Mouse (Mus musculus) common myeloid progenitor, adult 5-6 weeks (primary cell): ENCODE data around the gene Atp6ap1. TPM values are rescaled to one million over a fixed set of nuclear protein-coding genes. Genes with fewer than 3 reads are reported as not detected.

ENCODE experiments used
- ATAC-seq: replicated peaks from 2 replicates; pipeline ENCODE4 v1.8.0; 2016; ENCODE audit warnings: low read depth, mild to moderate bottlenecking, moderate TSS enrichment, inconsistent platforms; ENCODE audit not compliant: poor library complexity, severe bottlenecking
- total RNA-seq: library from RNA; stranded (forward); fragments of 200-1000, 187-1606 nt; gene quantifications from 2 replicates; pipeline ENCODE4 v1.2.3, GENCODE M21; 2017

Gene Atp6ap1
- total RNA-seq, result 81.6 and 153 TPM in 2 replicates

- peak; percentile 99 for ATAC-seq
These were observed at the start of gene Atp6ap1 for GRCm38 (mm10) chrX:74296538-74297448. TSS of gene Atp6ap1 (plus strand) at chrX:74297097.

- ATAC-seq, result no peak
These were observed 48.2 kb upstream of the Atp6ap1 start for GRCm38 (mm10) chrX:74248651-74249050.

- ATAC-seq, result no peak
These were observed 47.3 kb upstream of the Atp6ap1 start, which contains the start of gene Flna for GRCm38 (mm10) chrX:74249615-74250014. TSS of gene Flna (minus strand) at chrX:74249820.

GRCm38 (mm10) chrX:74254153-74254887 is 42.6 kb upstream of the Atp6ap1 start, which contains the start of gene Emd:
TSS of gene Emd (plus strand) at chrX:74254687.
- ATAC-seq, result peak; percentile 94

GRCm38 (mm10) chrX:74254888-74255565 is 41.9 kb upstream of the Atp6ap1 start:
- ATAC-seq, result no peak

- 0 out of 2 replicates have a peak, but pooled peaks have one; percentile 15 for ATAC-seq
These were observed 39.2 kb upstream of the Atp6ap1 start for GRCm38 (mm10) chrX:74257746-74258145.

- ATAC-seq, result peak; percentile 13
These were observed 27.2 kb upstream of the Atp6ap1 start for GRCm38 (mm10) chrX:74269736-74270061.

- peak; percentile 79 for ATAC-seq
These were observed 26.6 kb upstream of the Atp6ap1 start, which contains the start of gene Rpl10 for GRCm38 (mm10) chrX:74270062-74270901. TSS of gene Rpl10 (plus strand) at chrX:74270812.

- peak; percentile 4 for ATAC-seq
These were observed 25.9 kb upstream of the Atp6ap1 start for GRCm38 (mm10) chrX:74270902-74271551.

- ATAC-seq, result no peak; the same call in 1 of the 2 replicates
These were observed 23.2 kb upstream of the Atp6ap1 start for GRCm38 (mm10) chrX:74273422-74274322.

GRCm38 (mm10) chrX:74277916-74278315 is 19.0 kb upstream of the Atp6ap1 start:
- ATAC-seq, result no peak

- no peak for ATAC-seq
These were observed 15.7 kb upstream of the Atp6ap1 start for GRCm38 (mm10) chrX:74281041-74281731.

- ATAC-seq, result peak; percentile 88
These were observed 15.0 kb upstream of the Atp6ap1 start, which contains the start of the genes Taz and Dnase1l1 for GRCm38 (mm10) chrX:74281732-74282394. TSS of gene Taz (plus strand) at chrX:74281912. TSS of gene Dnase1l1 (minus strand) at chrX:74282337.

GRCm38 (mm10) chrX:74282395-74283091 is 14.4 kb upstream of the Atp6ap1 start:
- ATAC-seq, result peak; percentile 77

GRCm38 (mm10) chrX:74283092-74283437 is 13.8 kb upstream of the Atp6ap1 start:
- no peak for ATAC-seq

GRCm38 (mm10) chrX:74293431-74293830 is 3.5 kb upstream of the Atp6ap1 start:
- no peak for ATAC-seq
